Mouse (Mus musculus) adrenal gland, adult (tissue): ENCODE data around the gene Plcd3.
A peak's percentile ranks its signal among the peaks of the same experiment; 100 is the strongest.

Experiments used
- DNase-seq, 2 experiments: peaks; one replicate each; pipeline ENCODE4 v3.0.0; 2022 to 2023; ENCODE audit warnings: low spot score in 1 of 2; ENCODE audit not compliant: inconsistent age in 2 of 2

Gene Plcd3

GRCm38 (mm10) chr11:103099352-103099940 lies 2.0 kb downstream of the Plcd3 start:
- DNase-seq, result peak; percentile 23 to 36

- DNase-seq, result peak; percentile 24 to 37
Observed at GRCm38 (mm10) chr11:103098531-103099190, 2.8 kb downstream of the Plcd3 start.

GRCm38 (mm10) chr11:103096979-103097894 lies 4.2 kb downstream of the Plcd3 start:
- DNase-seq, result peak in 1 of 2 experiments; percentile 27

GRCm38 (mm10) chr11:103095801-103096200 lies 5.7 kb downstream of the Plcd3 start:
- DNase-seq, result no peak

GRCm38 (mm10) chr11:103095107-103095670 lies 6.3 kb downstream of the Plcd3 start:
- DNase-seq, result peak in 1 of 2 experiments; percentile 25

GRCm38 (mm10) chr11:103093862-103094833 lies 7.3 kb downstream of the Plcd3 start:
- peak; percentile 79 to 87 for DNase-seq

GRCm38 (mm10) chr11:103093306-103093705 lies 8.2 kb downstream of the Plcd3 start:
- peak in 1 of 2 experiments; percentile 18 for DNase-seq

- DNase-seq, result no peak
Observed at GRCm38 (mm10) chr11:103081631-103082030, 19.8 kb downstream of the Plcd3 start.

- DNase-seq, result no peak
Observed at GRCm38 (mm10) chr11:103080323-103081091, 21.0 kb downstream of the Plcd3 start.

GRCm38 (mm10) chr11:103078131-103078530 lies 23.3 kb downstream of the Plcd3 start:
- DNase-seq, result no peak

GRCm38 (mm10) chr11:103076581-103076980 lies 24.9 kb downstream of the Plcd3 start:
- DNase-seq, result no peak

- DNase-seq, result no peak
Observed at GRCm38 (mm10) chr11:103076010-103076409, 25.4 kb downstream of the Plcd3 start.

- no peak for DNase-seq
Observed at GRCm38 (mm10) chr11:103074796-103075323, 26.6 kb downstream of the Plcd3 start.

GRCm38 (mm10) chr11:103074121-103074650 lies 27.3 kb downstream of the Plcd3 start:
- no peak for DNase-seq

- DNase-seq, result peak in 1 of 2 experiments; percentile 5
Observed at GRCm38 (mm10) chr11:103073671-103074070, 27.8 kb downstream of the Plcd3 start.

GRCm38 (mm10) chr11:103070322-103070880 lies 31.1 kb downstream of the Plcd3 start:
- DNase-seq, result peak in 1 of 2 experiments; percentile 2

GRCm38 (mm10) chr11:103069731-103070130 lies 31.7 kb downstream of the Plcd3 start:
- peak in 1 of 2 experiments; percentile 4 for DNase-seq

GRCm38 (mm10) chr11:103068884-103069283 lies 32.6 kb downstream of the Plcd3 start:
- peak in 1 of 2 experiments; percentile 7 for DNase-seq
